Comparison of ENCODE assay signal across 9 mouse cellular contexts in the genomic region with DNA sequence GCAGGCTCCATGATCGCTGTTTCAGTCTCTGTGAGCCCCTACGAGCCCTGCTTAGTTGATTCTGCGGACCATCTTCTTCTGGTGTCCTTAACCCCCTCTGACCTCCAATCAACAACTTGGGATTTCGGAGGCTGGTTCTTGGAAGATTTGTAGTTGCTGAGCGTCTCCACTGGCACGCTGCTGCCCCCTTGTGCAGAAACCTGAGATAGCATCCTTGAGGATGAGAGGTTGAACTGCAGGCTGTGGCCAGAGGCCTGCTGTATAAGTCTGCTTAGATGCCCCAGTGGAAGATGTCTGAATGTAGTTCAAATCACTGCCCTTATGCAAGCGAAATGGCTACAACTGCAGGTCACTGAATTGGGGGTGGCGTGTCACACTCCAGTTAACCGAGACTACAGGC. TPM values are rescaled to one million over a fixed set of nuclear protein-coding genes. Genes with fewer than 3 reads are reported as not detected.
DNase-seq lines count a peak whose midpoint lies in the region; ATAC-seq and TF ChIP-seq lines count a peak whose summit lies in the region.
"Had no signal": no experiment of that assay in that cellular context is flagged by ENCODE, and none has a peak within 500 bp of the region (broad histone marks: within the 10 kb centered on the region; RNA-seq: fewer than 3 reads in every experiment).

No protein-coding gene starts in this region.

- no peak overlapping the region for H3K9ac ChIP-seq in heart, adult 2 months (ENCODE audit: low read depth, low read length)
- H3K9ac ChIP-seq in kidney, embryonic 14.5 days (ENCODE audit: low read depth, low read length), result no peak overlapping the region
- no peak overlapping the region for H3K9ac ChIP-seq in limb, embryonic 15.5 days
- no peak overlapping the region for H3K9ac ChIP-seq in neural tube, embryonic 11.5 days (ENCODE audit: low read length)
- H3K9ac ChIP-seq in stomach, embryonic 16.5 days (ENCODE audit: low read length), result peak overlapping the region; percentile 46

- H3K36me3 ChIP-seq in heart, adult 2 months (ENCODE audit: control insufficient read depth, insufficient read depth, low read length), result no peaks in the 10 kb centered on the region
- H3K36me3 ChIP-seq in kidney, embryonic 14.5 days (ENCODE audit: control insufficient read depth, insufficient read depth, low read length), result no peaks in the 10 kb centered on the region
- no peaks in the 10 kb centered on the region for H3K36me3 ChIP-seq in limb, embryonic 15.5 days
- H3K36me3 ChIP-seq in neural tube, embryonic 11.5 days (ENCODE audit: control insufficient read depth, insufficient read depth, low read length), result no peaks in the 10 kb centered on the region
- H3K36me3 ChIP-seq in stomach, embryonic 16.5 days (ENCODE audit: control insufficient read depth, insufficient read depth, low read length), result no peaks in the 10 kb centered on the region

- no peaks in the 10 kb centered on the region for H3K27me3 ChIP-seq in heart, adult 2 months (ENCODE audit: control insufficient read depth, insufficient read depth, low read length)
- no peaks in the 10 kb centered on the region for H3K27me3 ChIP-seq in kidney, embryonic 14.5 days (ENCODE audit: control insufficient read depth, insufficient read depth, low read length)
- H3K27me3 ChIP-seq in limb, embryonic 15.5 days, result no peaks in the 10 kb centered on the region
- no peaks in the 10 kb centered on the region for H3K27me3 ChIP-seq in neural tube, embryonic 11.5 days (ENCODE audit: control insufficient read depth, insufficient read depth, low read length)
- no peaks in the 10 kb centered on the region for H3K27me3 ChIP-seq in stomach, embryonic 16.5 days (ENCODE audit: control insufficient read depth, insufficient read depth, low read length)

- H3K4me3 ChIP-seq in heart, adult 2 months, result no peak overlapping the region
- H3K4me3 ChIP-seq in kidney, embryonic 14.5 days (ENCODE audit: low read length), result no peak overlapping the region
- no peak overlapping the region for H3K4me3 ChIP-seq in limb, embryonic 15.5 days
- H3K4me3 ChIP-seq in neural tube, embryonic 11.5 days (ENCODE audit: low read depth, low read length), result no peak overlapping the region
- no peak overlapping the region for H3K4me3 ChIP-seq in stomach, embryonic 16.5 days (replicated peaks; ENCODE audit: low read length)
- H3K4me3 ChIP-seq: erythroblast, embryonic 14.5 days had no signal

- WGBS in heart, adult 2 months, result 14% methylated on average over 9 of the region's 9 CpGs
- 13% methylated on average over 9 of the region's 9 CpGs for WGBS in kidney, embryonic 14.5 days
- WGBS in limb, embryonic 15.5 days, result 12% methylated on average over 9 of the region's 9 CpGs
- 16% methylated on average over 9 of the region's 9 CpGs for WGBS in neural tube, embryonic 11.5 days
- 15% methylated on average over 9 of the region's 9 CpGs for WGBS in stomach, embryonic 16.5 days

- ATAC-seq in kidney, embryonic 14.5 days (ENCODE audit: low FRiP score, low TSS enrichment), result peak; percentile 21; the same call in 1 of the 2 replicates
- ATAC-seq in limb, embryonic 15.5 days (ENCODE audit: insufficient number of reproducible peaks, low FRiP score, low TSS enrichment, low read depth), result no peak
- ATAC-seq in neural tube, embryonic 11.5 days (ENCODE audit: insufficient read depth, low FRiP score, low TSS enrichment), result no peak
- no peak for ATAC-seq in stomach, embryonic 16.5 days (ENCODE audit: insufficient read depth, low FRiP score)

- H3K79me2 ChIP-seq in heart, adult 2 months (replicated peaks; ENCODE audit: control insufficient read depth, insufficient read depth, low read length), result no peaks in the 10 kb centered on the region

- no peak overlapping the region for H3K27ac ChIP-seq in heart, adult 2 months
- no peak overlapping the region for H3K27ac ChIP-seq in kidney, embryonic 14.5 days (ENCODE audit: low read depth, low read length)
- H3K27ac ChIP-seq in limb, embryonic 15.5 days, result no peak overlapping the region
- H3K27ac ChIP-seq in neural tube, embryonic 11.5 days (ENCODE audit: low read depth, low read length), result no peak overlapping the region
- no peak overlapping the region for H3K27ac ChIP-seq in stomach, embryonic 16.5 days (ENCODE audit: low read length)

- TF ChIP-seq CTCF in heart, adult 2 months (IDR thresholded peaks at IDR 0.05), result peak; percentile 99; the same call in 1 of the 2 replicates

- no peaks in the 10 kb centered on the region for H3K9me3 ChIP-seq in kidney, embryonic 14.5 days (ENCODE audit: control insufficient read depth, low read length)
- H3K9me3 ChIP-seq in limb, embryonic 15.5 days, result no peaks in the 10 kb centered on the region
- H3K9me3 ChIP-seq in neural tube, embryonic 11.5 days (ENCODE audit: control insufficient read depth, low read length), result no peaks in the 10 kb centered on the region
- H3K9me3 ChIP-seq in stomach, embryonic 16.5 days (replicated peaks; ENCODE audit: control insufficient read depth, low read length), result no peaks in the 10 kb centered on the region

- intact Hi-C loops in heart, adult 2 months (cut with DNase I), result loop anchor here (1.0 to 10.0 kb wide), 5 partner anchors 156 to 826 kb away; a partner anchor contains a TSS

- no peak for TF ChIP-seq POLR2A in heart, adult 2 months (IDR thresholded peaks at IDR 0.05; ENCODE audit: insufficient read depth, low read depth, low read length)

- no peaks in the 10 kb centered on the region for H3K4me1 ChIP-seq in heart, adult 2 months (ENCODE audit: control insufficient read depth, insufficient read depth, low read length)
- no peaks in the 10 kb centered on the region; the same call in 1 of the 2 replicates for H3K4me1 ChIP-seq in kidney, embryonic 14.5 days (ENCODE audit: control insufficient read depth, insufficient read depth, low read length)
- peaks cover 4% of the 10 kb centered on the region; the same call in 1 of the 2 replicates for H3K4me1 ChIP-seq in limb, embryonic 15.5 days
- H3K4me1 ChIP-seq in neural tube, embryonic 11.5 days (ENCODE audit: control insufficient read depth, insufficient read depth, low read length), result no peaks in the 10 kb centered on the region
- H3K4me1 ChIP-seq in stomach, embryonic 16.5 days (ENCODE audit: control insufficient read depth, insufficient read depth, low read length), result peaks cover 9% of the 10 kb centered on the region; the same call in 1 of the 2 replicates

- peak; percentile 84 for TF ChIP-seq EP300 in heart, adult 2 months (IDR thresholded peaks at IDR 0.05; ENCODE audit: insufficient read depth, low read depth, low read length)

- 0 out of 2 replicates have a peak overlapping the region, but pooled peaks have one; percentile 3 for H3K4me2 ChIP-seq in kidney, embryonic 14.5 days (replicated peaks; ENCODE audit: low read depth, low read length)
- H3K4me2 ChIP-seq in limb, embryonic 15.5 days, result 0 out of 2 replicates have a peak overlapping the region, but pooled peaks have one; percentile 17
- no peak overlapping the region for H3K4me2 ChIP-seq in neural tube, embryonic 11.5 days (ENCODE audit: low read depth)
- H3K4me2 ChIP-seq in stomach, embryonic 16.5 days (ENCODE audit: low read depth, low read length), result peak overlapping the region; percentile 29; the same call in 1 of the 2 replicates

- DNase-seq in A20 (ENCODE audit: low read depth, low spot score), result peak; percentile 96
- DNase-seq in adrenal gland, adult 8-10 months, result peak; percentile 68
- peak; percentile 91 for DNase-seq in embryo, embryonic 9.5 days (ENCODE audit: extremely low spot score)
- peak; percentile 80 to 91 for DNase-seq in heart, adult 2 months
- DNase-seq in neural tube, embryonic 11.5 days (ENCODE audit: low spot score), result peak; percentile 90

RNA-seq across cellular contexts. Expression of a gene that starts 2.7 kb away (rescaled TPM):
- total RNA-seq in adrenal gland, adult 8-10 months (2022), result 1 to 10 TPM in 1 of 4 experiments, under 1 TPM in 3; 0.64 to 1.0 (median 0.83) TPM
- under 1 TPM; 0.25 to 0.29 TPM for total RNA-seq in heart, adult 2 months (2021)
- 1.2 and 1.4 TPM in 2 replicates for polyA plus RNA-seq in heart, adult 2 months (2012; rRNA removed)
- polyA plus RNA-seq in kidney, embryonic 14.5 days (2014; fragmentation: Nextera tagmentation; extraction: Ambion mirVana), result 0.72 and 0.91 TPM in 2 replicates
- 1.4 and 2.2 TPM in 2 replicates for polyA plus RNA-seq in limb, embryonic 15.5 days (2015; fragmentation: Nextera tagmentation; extraction: Ambion mirVana)
- not detected in 2 replicates for polyA plus RNA-seq in neural tube, embryonic 11.5 days (2014; fragmentation: Nextera tagmentation; extraction: Ambion mirVana)
- polyA plus RNA-seq in stomach, embryonic 16.5 days (2015; fragmentation: Nextera tagmentation; extraction: Ambion mirVana), result 4.0 and 4.1 TPM in 2 replicates
- polyA plus RNA-seq: erythroblast, embryonic 14.5 days had no signal
